ENCODE assay signal across 18 mouse cellular contexts in genomic region chr11:85688440-85688838, GRCm38 (mm10).
"Had no signal": no experiment of that assay in that cellular context is flagged by ENCODE, and none has a peak within 500 bp of the region (broad histone marks: within the 10 kb centered on the region; RNA-seq: fewer than 3 reads in every experiment).

No protein-coding gene starts in this region.

- H3K9ac ChIP-seq: liver, embryonic 14.5 days; midbrain, embryonic 12.5 days; neural tube, embryonic 13.5 days; neural tube, embryonic 15.5 days had no signal

- H3K9me3 ChIP-seq: midbrain, embryonic 10.5 days; midbrain, embryonic 12.5 days; neural tube, embryonic 13.5 days; neural tube, embryonic 15.5 days had no signal

- H3K27ac ChIP-seq: liver, embryonic 14.5 days; midbrain, embryonic 10.5 days; midbrain, embryonic 12.5 days; neural tube, embryonic 13.5 days; neural tube, embryonic 15.5 days had no signal

- H3K36me3 ChIP-seq: midbrain, embryonic 10.5 days; midbrain, embryonic 12.5 days; neural tube, embryonic 13.5 days; neural tube, embryonic 15.5 days had no signal

- DNase-seq: lung, adult 18-20 months; lung, postnatal 36 days; midbrain, embryonic 14.5 days; retina, postnatal 1 day; right cerebral cortex, adult 18-20 months; right cerebral cortex, postnatal 25 days; right cerebral cortex, postnatal 4 days; spleen, adult 18-20 months; thymus, adult 18-20 months; thymus, postnatal 14 days; thymus, postnatal 36 days had no signal

- H3K27me3 ChIP-seq: neural tube, embryonic 13.5 days; neural tube, embryonic 15.5 days had no signal

- H3K4me3 ChIP-seq: midbrain, embryonic 10.5 days; midbrain, embryonic 12.5 days; myocyte; neural tube, embryonic 13.5 days; neural tube, embryonic 15.5 days had no signal

- ATAC-seq: midbrain, embryonic 16.5 days had no signal

- H3K4me2 ChIP-seq: midbrain, embryonic 12.5 days; neural tube, embryonic 13.5 days; neural tube, embryonic 15.5 days had no signal

- H3K4me1 ChIP-seq: neural tube, embryonic 15.5 days had no signal
